Mouse (Mus musculus) forebrain, embryonic 11.5 days (tissue): ENCODE measurements around the gene Tet1. TPM values are rescaled to one million over a fixed set of nuclear protein-coding genes. Genes with fewer than 3 reads are reported as not detected.
A peak's percentile ranks its signal among the peaks of the same experiment; 100 is the strongest.

ENCODE experiments used
- ATAC-seq: fragments of 200-750 bp; cut with Nextera tagmentation; replicated peaks from 2 replicates; pipeline ENCODE4 v1.8.0; 2017; ENCODE audit warnings: moderate TSS enrichment; ENCODE audit not compliant: low FRiP score
- DNase-seq: peaks from one replicate; pipeline ENCODE4 v3.0.0-alpha.2; 2017; ENCODE audit warnings: low spot score
- H3K27ac ChIP-seq: fragments of 300-500 bp; sonication (generic); 2 replicates; pipeline ENCODE4 v1.5.1; 2014; ENCODE audit warnings: low read depth, low read length
- H3K27me3 ChIP-seq: fragments of 300-500 bp; sonication (generic); 2 replicates; pipeline ENCODE4 v1.6.1; 2014; ENCODE audit warnings: mild to moderate bottlenecking, low read length, mixed read lengths; ENCODE audit not compliant: control insufficient read depth, insufficient read depth
- H3K36me3 ChIP-seq: fragments of 300-500 bp; sonication (generic); 2 replicates; pipeline ENCODE4 v1.6.1; 2014; ENCODE audit warnings: mild to moderate bottlenecking, low read length, moderate library complexity, mixed read lengths; ENCODE audit not compliant: control insufficient read depth, insufficient read depth
- H3K4me1 ChIP-seq: fragments of 300-500 bp; sonication (generic); replicated peaks from 2 replicates; pipeline ENCODE4 v1.6.1; 2014; ENCODE audit warnings: low read length, mixed read lengths; ENCODE audit not compliant: control insufficient read depth, insufficient read depth
- H3K4me2 ChIP-seq: fragments of 300-500 bp; sonication (generic); 2 replicates; pipeline ENCODE4 v1.6.1; 2014; ENCODE audit warnings: low read depth, mild to moderate bottlenecking, low read length, moderate library complexity, mixed read lengths; ENCODE audit not compliant: severe bottlenecking
- H3K4me3 ChIP-seq: fragments of 300-500 bp; sonication (generic); 2 replicates; pipeline ENCODE4 v1.5.1; 2014; ENCODE audit warnings: low read depth, low read length
- H3K9ac ChIP-seq: fragments of 300-500 bp; sonication (generic); 2 replicates; pipeline ENCODE4 v1.6.1; 2014; ENCODE audit warnings: low read length
- H3K9me3 ChIP-seq: fragments of 300-500 bp; sonication (generic); 2 replicates; pipeline ENCODE4 v1.6.1; 2016; ENCODE audit warnings: low read length, mixed read lengths; ENCODE audit not compliant: control insufficient read depth
- WGBS: fragments of 180-500 bp; shearing (Covaris S2); extraction: QIAGEN DNeasy Blood & Tissue Kit; methylation state at CpG from one replicate; pipeline ENCODE4 v1.1.7; 2014; 5-methylcytosine and 5-hydroxymethylcytosine counted together
- polyA plus RNA-seq: library from polyadenylated mRNA; unstranded; fragments of >200 nt; fragmentation: Nextera tagmentation; extraction: Ambion mirVana; gene quantifications from 2 replicates; pipeline ENCODE4 v1.2.1, GENCODE M21; 2014

The Tet1 gene
- polyA plus RNA-seq, 1 experiment from 2014 or later, result 39.7 TPM

GRCm38 (mm10) chr10:62885460-62885859, 23.3 kb downstream of the Tet1 start:
- ATAC-seq, result no peak
- H3K9ac ChIP-seq, result no peak overlapping the region
- no peaks in the 10 kb centered on the region for H3K9me3 ChIP-seq
- H3K27me3 ChIP-seq, result no peaks in the 10 kb centered on the region
- no peak overlapping the region for H3K27ac ChIP-seq
- H3K36me3 ChIP-seq, result no peaks in the 10 kb centered on the region
- DNase-seq, result no peak
- H3K4me2 ChIP-seq, result peak overlapping the region; percentile 97; the same call in 1 of the 2 replicates
- H3K4me1 ChIP-seq, result 0 out of 2 replicates have a peak, but pooled peaks cover 3% of the 10 kb centered on the region
- peak overlapping the region; percentile 72 for H3K4me3 ChIP-seq
- whole genome bisulfite sequencing, result 40% methylated on average over 10 of the region's 10 CpGs

DNA sequence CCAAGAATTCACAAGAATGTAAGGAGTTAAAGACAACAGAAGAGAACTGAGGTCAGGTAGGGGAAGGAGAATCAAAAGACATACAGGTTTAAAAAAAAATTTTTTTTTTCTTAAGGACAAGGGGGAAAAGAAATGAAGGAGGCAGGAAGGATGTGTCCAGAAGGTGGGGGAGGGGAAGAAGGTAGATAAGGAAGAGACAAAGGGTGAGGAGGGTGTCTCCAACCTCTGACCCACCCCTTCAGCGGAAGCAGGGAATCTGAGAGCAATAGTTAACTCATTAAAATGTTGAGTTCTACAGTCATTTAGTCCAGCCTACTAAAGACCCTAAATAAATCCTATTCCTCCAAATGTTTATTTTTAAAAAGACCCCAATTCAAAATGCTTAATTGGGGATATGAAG, 24.3 kb downstream of the Tet1 start:
- no peak for DNase-seq
- H3K27me3 ChIP-seq, result no peaks in the 10 kb centered on the region
- H3K36me3 ChIP-seq, result peaks cover 4% of the 10 kb centered on the region
- no peaks in the 10 kb centered on the region for H3K9me3 ChIP-seq
- H3K4me1 ChIP-seq, result 0 out of 2 replicates have a peak, but pooled peaks cover 3% of the 10 kb centered on the region
- H3K27ac ChIP-seq, result no peak overlapping the region
- 30% methylated on average over 1 of the region's 1 CpGs for WGBS
- H3K4me3 ChIP-seq, result no peak overlapping the region
- no peak for ATAC-seq
- no peak overlapping the region for H3K4me2 ChIP-seq
- no peak overlapping the region for H3K9ac ChIP-seq

GRCm38 (mm10) chr10:62883933-62884372, 24.8 kb downstream of the Tet1 start:
- WGBS, result 10% methylated on average over 9 of the region's 9 CpGs
- H3K4me2 ChIP-seq, result no peak overlapping the region

DNA sequence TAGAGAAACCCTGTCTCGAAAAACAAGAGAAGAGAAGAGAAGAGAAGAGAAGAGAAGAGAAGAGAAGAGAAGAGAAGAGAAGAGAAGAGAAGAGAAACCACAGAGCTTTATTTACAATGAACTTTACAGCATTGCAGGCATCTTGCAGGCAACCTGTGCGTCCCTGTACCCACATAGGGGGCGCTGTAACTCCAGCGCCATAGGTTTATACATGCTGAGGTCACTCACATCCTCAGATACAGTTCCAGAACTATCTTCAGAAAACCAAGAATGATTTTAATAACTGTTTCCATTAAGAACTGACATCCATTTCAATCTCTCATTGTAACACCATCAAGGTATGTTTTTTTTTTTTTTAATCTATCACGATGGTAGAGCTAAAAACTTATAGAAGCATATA, 27.6 kb downstream of the Tet1 start:
- 36% methylated on average over 5 of the region's 5 CpGs for WGBS
- H3K9me3 ChIP-seq, result no peaks in the 10 kb centered on the region
- peaks cover 8% of the 10 kb centered on the region for H3K36me3 ChIP-seq
- no peak overlapping the region for H3K4me3 ChIP-seq
- no peaks in the 10 kb centered on the region for H3K27me3 ChIP-seq
- ATAC-seq (no peak), DNase-seq (no peak)
- no peak overlapping the region for H3K27ac ChIP-seq
- H3K4me2 ChIP-seq, result no peak overlapping the region
- H3K9ac ChIP-seq, result no peak overlapping the region
- H3K4me1 ChIP-seq, result 0 out of 2 replicates have a peak, but pooled peaks cover 3% of the 10 kb centered on the region

More at GRCm38 (mm10) chr10:62883933-62884372, 24.8 kb downstream of the Tet1 start:
- Histone ChIP-seq H3K36me3 (peaks cover 8% of the 10 kb centered on the region), H3K4me1 (0 out of 2 replicates have a peak, but pooled peaks cover 3% of the 10 kb centered on the region), H3K4me3 (no peak overlapping the region), H3K27me3 (no peaks in the 10 kb centered on the region), H3K27ac (no peak overlapping the region), H3K9me3 (no peaks in the 10 kb centered on the region), H3K9ac (no peak overlapping the region)
- ATAC-seq (no peak), DNase-seq (peak; percentile 61)

DNA sequence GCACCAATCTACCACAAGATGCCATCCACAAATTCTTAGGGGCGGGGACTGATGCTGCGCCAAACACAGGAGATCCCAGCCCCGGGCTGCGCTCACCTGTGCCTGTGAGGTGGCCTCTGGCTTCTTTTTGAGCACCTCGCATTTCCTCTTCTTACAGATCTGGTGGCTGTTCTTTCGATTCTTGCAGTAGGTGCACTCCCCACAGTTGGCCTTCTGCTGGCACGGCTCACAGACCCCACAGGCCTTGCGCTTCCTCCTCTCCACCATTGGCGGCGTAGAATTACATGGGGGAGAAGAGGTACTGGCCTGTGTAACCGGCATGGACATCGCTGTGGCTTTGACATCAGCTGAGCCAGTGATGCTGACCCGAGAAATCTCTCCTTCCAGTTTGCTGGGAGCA, 30.7 kb downstream of the Tet1 start:
- DNase-seq, result no peak
- Histone ChIP-seq H3K27ac (no peak overlapping the region), H3K27me3 (no peaks in the 10 kb centered on the region), H3K9me3 (no peaks in the 10 kb centered on the region), H3K4me2 (no peak overlapping the region), H3K4me3 (no peak overlapping the region), H3K4me1 (no peaks in the 10 kb centered on the region), H3K36me3 (peaks cover 8% of the 10 kb centered on the region), H3K9ac (no peak overlapping the region)
- ATAC-seq, result no peak
- WGBS, result 90% methylated on average over 13 of the region's 13 CpGs

DNA sequence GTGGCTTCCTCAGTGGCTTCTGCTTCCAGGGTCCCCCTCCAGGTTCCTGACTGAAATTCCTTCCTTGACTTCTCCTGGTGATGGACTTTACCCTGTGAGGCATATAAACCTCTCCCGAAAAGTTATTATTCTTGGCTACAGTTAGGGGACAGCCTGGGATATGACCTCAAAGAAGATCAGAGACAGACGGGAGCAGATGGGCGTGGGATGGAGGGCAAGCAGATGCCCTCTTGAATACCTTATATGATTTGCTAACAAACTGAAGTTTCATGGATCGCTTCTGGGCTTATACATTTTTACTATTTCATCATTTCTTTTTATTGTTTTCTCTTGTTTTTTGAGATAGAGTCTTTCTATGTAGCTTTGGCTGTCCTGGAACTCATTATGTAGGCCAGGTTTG, 33.2 kb downstream of the Tet1 start:
- H3K4me3 ChIP-seq, result no peak overlapping the region
- H3K9ac ChIP-seq, result no peak overlapping the region
- DNase-seq, result no peak
- no peaks in the 10 kb centered on the region for H3K9me3 ChIP-seq
- H3K4me1 ChIP-seq, result no peaks in the 10 kb centered on the region
- H3K27ac ChIP-seq, result no peak overlapping the region
- WGBS, result 91% methylated on average over 4 of the region's 4 CpGs
- H3K36me3 ChIP-seq, result peaks cover 8% of the 10 kb centered on the region
- H3K4me2 ChIP-seq, result no peak overlapping the region
- H3K27me3 ChIP-seq, result no peaks in the 10 kb centered on the region
- ATAC-seq, result no peak

- Histone ChIP-seq H3K27me3 (no peaks in the 10 kb centered on the region), H3K27ac (no peak overlapping the region), H3K4me1 (no peaks in the 10 kb centered on the region), H3K4me2 (no peak overlapping the region), H3K36me3 (peaks cover 7% of the 10 kb centered on the region), H3K9ac (no peak overlapping the region), H3K9me3 (no peaks in the 10 kb centered on the region), H3K4me3 (no peak overlapping the region)
- DNase-seq (no peak), ATAC-seq (no peak)
- WGBS, result 79% methylated on average over 4 of the region's 4 CpGs
Measured at GRCm38 (mm10) chr10:62874828-62875227, 34.0 kb downstream of the Tet1 start.

DNA sequence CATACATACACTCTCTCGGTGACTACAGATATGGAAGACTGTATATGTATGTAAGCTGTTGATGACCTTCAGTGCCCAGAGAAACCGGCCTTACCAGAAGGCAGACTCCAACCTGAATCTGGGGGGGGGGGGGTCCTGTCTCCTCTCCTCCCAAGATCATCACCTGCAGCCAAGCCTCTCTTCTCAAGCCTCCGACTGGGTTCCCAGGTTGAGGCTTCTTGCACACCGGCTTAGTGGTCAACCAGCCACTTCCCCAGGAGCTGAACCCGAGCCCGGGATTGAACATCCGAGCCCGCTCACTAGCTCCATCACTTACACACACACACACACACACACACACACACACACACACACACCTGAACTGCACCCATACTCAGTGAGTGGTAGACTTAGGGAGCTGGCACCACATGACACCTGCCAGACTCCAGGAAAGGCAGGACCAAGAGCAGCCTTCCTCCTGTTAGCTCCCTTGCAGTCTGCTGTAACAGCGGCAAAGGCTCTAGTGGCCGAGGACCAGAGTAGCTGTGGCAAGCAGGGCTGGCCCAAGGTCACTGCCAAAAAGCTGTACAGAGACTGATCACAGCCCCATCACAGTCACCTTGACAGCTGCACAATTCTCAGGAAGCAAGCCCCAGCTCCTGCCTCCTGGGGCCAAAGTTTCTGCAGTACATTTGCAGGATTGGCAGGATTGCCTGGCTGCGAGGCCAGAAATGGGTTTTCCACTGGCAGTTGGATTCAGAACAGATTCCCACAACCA, 42.6 kb downstream of the Tet1 start:
- WGBS, result 18% methylated on average over 11 of the region's 11 CpGs
- Histone ChIP-seq H3K4me1 (peaks cover 7% of the 10 kb centered on the region; the same call in 1 of the 2 replicates), H3K27ac (0 out of 2 replicates have a peak overlapping the region, but pooled peaks have one; percentile 3), H3K9ac (peak overlapping the region; percentile 65), H3K27me3 (no peaks in the 10 kb centered on the region), H3K4me3 (peak overlapping the region; percentile 36), H3K36me3 (no peaks in the 10 kb centered on the region; the same call in 1 of the 2 replicates), H3K4me2 (peak overlapping the region; percentile 77), H3K9me3 (peaks cover 4% of the 10 kb centered on the region; the same call in 1 of the 2 replicates)
- peak; percentile 60 for DNase-seq
- 0 out of 2 replicates have a peak, but pooled peaks have one; percentile 13 for ATAC-seq
